Mouse (Mus musculus): ENCODE measurements around the gene Gm15557. TPM values are rescaled to one million over a fixed set of nuclear protein-coding genes. Genes with fewer than 3 reads are reported as not detected.

The Gm15557 gene
- polyA plus RNA-seq, 1 experiment, result not detected

DNA sequence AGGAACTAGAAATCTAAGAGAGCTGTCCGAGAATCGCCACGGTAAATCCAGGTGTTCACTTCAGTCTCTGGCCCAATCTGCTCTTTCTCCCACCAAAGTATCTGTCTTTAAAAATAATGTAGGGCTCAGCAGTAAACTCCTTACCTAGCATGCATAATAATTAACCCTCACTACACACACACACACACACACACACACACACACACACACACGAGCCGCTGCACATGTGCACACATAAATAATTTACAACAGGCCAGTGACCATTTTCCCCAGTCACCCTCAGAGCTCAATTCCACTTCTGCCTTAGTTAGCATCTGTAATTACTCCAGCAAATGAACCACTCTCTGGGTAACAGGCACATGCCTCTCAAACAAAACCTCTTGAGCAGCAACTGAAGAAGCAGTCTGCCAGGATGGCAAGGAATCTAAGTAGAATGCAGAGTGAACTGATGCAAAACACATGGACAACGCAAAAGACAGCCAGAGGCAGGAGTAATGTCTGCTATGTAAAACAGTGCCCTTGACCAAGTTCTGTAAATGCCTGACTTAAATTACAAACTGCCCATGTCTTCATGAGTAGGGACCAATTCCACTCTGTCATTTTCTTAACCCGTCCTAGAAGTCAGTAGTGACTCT lies 11.7 kb upstream of the Gm15557 start:
- H3K4me1 ChIP-seq (ENCODE audit: control insufficient read depth, insufficient read depth, low read length), result peaks cover 4% of the 10 kb centered on the region; the same call in 1 of the 2 replicates
- no peak overlapping the region for H3K4me3 ChIP-seq (ENCODE audit: insufficient read depth, low read depth, low read length)
- 62% methylated on average over 7 of the region's 7 CpGs for WGBS
- no peak overlapping the region for H3K27ac ChIP-seq (ENCODE audit: insufficient read depth, low read depth, low read length)
- TF ChIP-seq POLR2A (IDR thresholded peaks at IDR 0.05; ENCODE audit: insufficient read depth, low read depth, low read length) (no peak), CTCF (IDR thresholded peaks at IDR 0.05; ENCODE audit: insufficient read depth, low read depth, low read length) (no peak)

DNA sequence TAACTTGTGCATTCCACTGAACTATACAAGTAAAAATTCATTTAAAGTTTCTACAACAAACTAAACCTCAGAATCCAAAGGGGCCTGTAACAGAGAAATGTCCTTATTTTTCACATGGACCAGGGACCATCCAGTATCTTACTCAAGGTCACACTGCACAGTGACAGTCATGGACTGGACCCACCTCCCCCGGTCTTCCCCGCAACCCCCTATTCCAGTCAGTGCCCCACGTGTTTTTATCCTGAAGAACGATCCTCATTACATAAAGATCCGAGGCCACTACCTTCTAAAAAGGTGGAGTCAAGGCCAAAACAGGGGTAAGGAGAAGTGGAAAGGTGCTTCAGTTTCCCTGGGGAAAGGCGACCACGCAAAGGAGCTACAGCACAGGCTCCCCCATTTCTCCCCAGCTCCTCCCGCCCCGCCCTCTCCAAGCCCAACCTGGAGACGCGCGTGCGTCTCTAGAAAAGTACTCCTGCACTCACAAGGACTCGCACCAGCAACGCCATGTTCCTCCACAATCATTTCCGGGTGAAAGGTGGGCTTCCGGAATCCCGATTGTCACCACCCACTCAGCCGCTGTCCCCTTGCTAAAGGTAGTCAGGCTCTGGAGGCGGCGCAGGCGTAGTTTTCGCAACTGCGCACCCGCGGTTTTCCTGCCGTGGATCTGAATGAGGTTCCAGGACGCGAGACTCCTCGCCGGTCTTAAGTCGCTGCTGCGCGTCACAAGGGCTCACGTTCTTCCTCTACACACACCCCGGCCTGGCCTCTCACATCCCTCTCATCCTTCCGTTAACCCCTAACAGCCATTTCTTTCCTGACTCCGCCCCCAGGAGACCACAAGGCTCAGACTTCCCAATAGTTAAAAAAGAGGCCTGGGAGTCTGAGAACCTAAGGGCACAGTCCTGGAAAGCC lies 10.7 kb upstream of the Gm15557 start, which contains the start of gene Uqcc1:
TSS of gene Uqcc1 (minus strand) at position 780 of the 912 bp plus-strand sequence.
- Histone ChIP-seq H3K4me3 (ENCODE audit: insufficient read depth, low read depth, low read length) (peak within 1 kb of the TSS; percentile 60), H3K4me1 (ENCODE audit: control insufficient read depth, insufficient read depth, low read length) (peaks cover 4% of the 10 kb centered on the region; the same call in 1 of the 2 replicates), H3K27ac (ENCODE audit: insufficient read depth, low read depth, low read length) (peak within 1 kb of the TSS; percentile 50)
- WGBS, result under 1% methylated on average over 38 of the region's 38 CpGs
- TF ChIP-seq POLR2A (IDR thresholded peaks at IDR 0.05; ENCODE audit: insufficient read depth, low read depth, low read length) (peak; percentile 59), CTCF (IDR thresholded peaks at IDR 0.05; ENCODE audit: insufficient read depth, low read depth, low read length) (no peak)

DNA sequence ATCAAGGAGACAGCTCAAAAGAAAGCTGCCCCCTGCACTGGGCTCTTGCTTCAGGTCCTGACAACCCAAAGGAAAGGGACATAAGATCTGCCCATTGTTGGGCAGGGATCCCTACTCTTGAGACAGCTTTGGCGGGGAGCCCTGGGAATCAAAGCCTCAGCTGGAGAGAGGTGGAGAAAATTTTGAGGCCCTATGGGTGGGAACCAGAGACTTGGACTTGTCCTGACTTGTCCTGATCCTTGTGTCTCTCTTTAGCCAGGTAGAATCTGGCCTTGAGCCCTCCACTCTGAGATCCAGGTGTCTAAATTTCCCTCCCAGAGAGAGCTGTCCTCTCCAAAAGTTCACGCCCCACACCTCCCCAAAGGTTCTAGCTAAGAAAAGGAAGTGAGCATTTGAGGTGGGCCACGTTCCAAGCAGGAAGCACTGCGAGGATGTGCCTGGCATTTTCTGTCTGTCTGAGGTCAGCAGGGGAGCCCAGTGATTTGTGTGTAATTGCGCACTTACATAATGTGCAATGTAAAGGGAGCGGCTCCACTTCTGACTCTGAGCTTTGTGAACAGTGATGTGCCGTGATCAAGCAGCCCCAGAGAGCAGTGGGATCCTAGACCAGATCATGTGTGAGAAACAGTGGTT lies 515 bp upstream of the Gm15557 start:
- H3K4me3 ChIP-seq (ENCODE audit: insufficient read depth, low read depth, low read length), result no peak overlapping the region
- peaks cover 8% of the 10 kb centered on the region for H3K4me1 ChIP-seq (ENCODE audit: control insufficient read depth, insufficient read depth, low read length)
- no peak overlapping the region for H3K27ac ChIP-seq (ENCODE audit: insufficient read depth, low read depth, low read length)
- 81% methylated on average over 7 of the region's 7 CpGs for WGBS
- TF ChIP-seq POLR2A (IDR thresholded peaks at IDR 0.05; ENCODE audit: insufficient read depth, low read depth, low read length), result no peak
- TF ChIP-seq CTCF (IDR thresholded peaks at IDR 0.05; ENCODE audit: insufficient read depth, low read depth, low read length), result no peak

DNA sequence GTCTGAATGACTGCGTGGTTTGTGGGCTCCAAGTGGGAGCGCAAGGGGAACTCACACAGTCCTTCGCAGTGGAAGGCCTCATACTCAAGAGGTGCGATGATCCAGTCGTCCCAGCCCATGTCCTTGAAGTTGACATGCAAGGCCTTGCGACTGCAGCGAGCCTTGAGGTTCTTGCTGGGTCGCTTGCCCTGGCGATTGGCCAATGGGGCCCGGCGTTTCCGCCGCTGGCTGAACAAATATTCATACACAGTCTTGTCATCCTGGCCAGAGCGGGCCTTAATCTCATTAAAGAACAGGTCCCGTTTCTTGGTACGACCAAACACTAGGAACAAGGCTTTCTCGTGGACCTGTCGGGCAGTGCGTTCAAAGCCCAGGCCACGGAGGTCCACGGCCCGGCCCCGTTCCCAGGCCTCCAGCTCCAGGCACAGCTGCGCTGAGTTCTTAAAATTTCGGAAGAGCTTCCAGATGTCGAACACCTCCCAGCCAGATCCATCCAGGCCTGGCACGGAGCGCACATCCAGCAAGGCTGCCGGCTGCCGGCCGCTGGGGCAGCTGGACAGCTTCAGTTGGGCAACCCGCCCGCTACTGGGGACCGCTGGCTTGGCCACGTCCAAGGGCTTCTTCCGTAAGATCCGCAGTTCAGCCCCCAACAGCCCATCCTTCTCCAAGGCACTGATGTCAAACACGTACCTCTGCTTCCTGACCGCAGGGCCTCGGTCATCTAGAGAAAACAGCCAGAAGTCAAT lies 1.3 kb downstream of the Gm15557 start:
- TF ChIP-seq CTCF (IDR thresholded peaks at IDR 0.05; ENCODE audit: insufficient read depth, low read depth, low read length) (no peak), POLR2A (IDR thresholded peaks at IDR 0.05; ENCODE audit: insufficient read depth, low read depth, low read length) (no peak)

DNA sequence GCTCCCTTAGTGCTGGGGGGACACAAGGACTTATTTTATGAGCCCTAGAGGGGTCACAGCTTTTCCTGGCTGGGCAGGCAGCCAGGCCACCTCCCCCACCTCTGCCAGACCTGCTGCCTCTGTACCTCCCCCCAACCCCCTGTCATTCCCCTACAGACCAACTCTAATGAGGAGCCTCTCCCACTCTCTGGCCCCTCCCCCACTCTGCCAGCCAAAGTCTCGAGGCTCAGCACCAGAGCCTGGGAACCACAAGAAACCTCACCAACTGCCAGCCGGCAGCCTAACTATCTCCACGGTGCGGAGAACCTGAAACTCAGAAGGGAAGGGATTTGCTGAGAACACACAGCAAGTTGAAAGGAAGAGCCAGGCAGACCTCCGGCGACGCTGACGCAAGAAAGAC lies 2.9 kb downstream of the Gm15557 start:
- Histone ChIP-seq H3K27ac (ENCODE audit: insufficient read depth, low read depth, low read length) (no peak overlapping the region), H3K4me3 (ENCODE audit: insufficient read depth, low read depth, low read length) (no peak overlapping the region), H3K4me1 (ENCODE audit: control insufficient read depth, insufficient read depth, low read length) (peaks cover 10% of the 10 kb centered on the region)
- no peak for TF ChIP-seq CTCF (IDR thresholded peaks at IDR 0.05; ENCODE audit: insufficient read depth, low read depth, low read length)
- WGBS, result 11% methylated on average over 8 of the region's 8 CpGs

More for the DNA sequence above, 1.3 kb downstream of the Gm15557 start:
- WGBS, result 89% methylated on average over 40 of the region's 40 CpGs
- no peak overlapping the region for H3K27ac ChIP-seq (ENCODE audit: insufficient read depth, low read depth, low read length)
- peaks cover 10% of the 10 kb centered on the region for H3K4me1 ChIP-seq (ENCODE audit: control insufficient read depth, insufficient read depth, low read length)
- H3K4me3 ChIP-seq (ENCODE audit: insufficient read depth, low read depth, low read length), result no peak overlapping the region

DNA sequence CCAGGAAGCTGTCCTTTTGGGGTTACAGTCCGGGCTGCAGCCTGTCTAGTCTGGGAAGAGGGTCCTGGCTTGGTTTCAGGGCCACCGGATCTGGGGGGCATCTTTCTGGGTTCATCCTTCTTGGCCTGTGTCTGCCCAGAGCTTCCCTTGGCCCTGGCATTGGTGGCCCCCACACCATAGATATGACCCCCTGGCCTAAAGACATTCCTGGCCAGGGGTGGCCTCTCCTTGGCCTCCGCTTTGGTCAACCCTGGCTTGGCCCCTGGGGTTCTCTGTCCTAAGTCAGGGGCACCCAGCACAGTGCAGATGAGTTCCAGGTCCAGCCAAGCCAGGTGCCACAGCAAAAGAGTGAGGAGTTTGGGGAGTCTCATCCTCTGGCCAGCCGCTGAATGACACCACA lies 4.2 kb downstream of the Gm15557 start:
- H3K27ac ChIP-seq (ENCODE audit: insufficient read depth, low read depth, low read length), result no peak overlapping the region
- peaks cover 15% of the 10 kb centered on the region for H3K4me1 ChIP-seq (ENCODE audit: control insufficient read depth, insufficient read depth, low read length)
- TF ChIP-seq CTCF (IDR thresholded peaks at IDR 0.05; ENCODE audit: insufficient read depth, low read depth, low read length) (no peak), POLR2A (IDR thresholded peaks at IDR 0.05; ENCODE audit: insufficient read depth, low read depth, low read length) (no peak)
- H3K4me3 ChIP-seq (ENCODE audit: insufficient read depth, low read depth, low read length), result no peak overlapping the region
- 78% methylated on average over 4 of the region's 4 CpGs for WGBS

DNA sequence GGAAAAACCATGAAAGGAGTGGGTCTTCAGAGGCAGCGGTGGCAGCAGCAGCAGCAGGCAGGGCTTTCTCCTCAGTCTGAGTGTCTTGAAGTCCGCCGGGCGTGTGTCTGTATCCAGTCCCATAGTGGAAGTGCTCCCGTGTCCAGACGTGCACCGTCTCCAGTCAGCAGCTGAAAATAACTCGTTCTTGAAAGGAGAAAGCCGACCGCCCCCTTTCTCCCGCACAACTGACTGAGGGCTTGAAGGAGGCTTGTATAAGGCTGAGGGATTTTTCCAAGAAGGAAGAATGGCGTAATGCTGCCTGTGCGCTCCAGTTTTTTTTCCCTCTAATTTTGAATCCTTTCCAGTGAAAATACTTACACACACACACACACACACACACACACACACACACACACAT lies 4.6 kb downstream of the Gm15557 start, which contains the start of gene Gdf5:
TSS of gene Gdf5 (minus strand) at position 244 of the 400 bp plus-strand sequence.
- WGBS, result 9% methylated on average over 13 of the region's 13 CpGs
- Histone ChIP-seq H3K4me3 (ENCODE audit: insufficient read depth, low read depth, low read length) (no peak within 1 kb of the TSS; the same call in 1 of the 2 replicates), H3K27ac (ENCODE audit: insufficient read depth, low read depth, low read length) (no peak within 1 kb of the TSS), H3K4me1 (ENCODE audit: control insufficient read depth, insufficient read depth, low read length) (peaks cover 19% of the 10 kb centered on the region)
- TF ChIP-seq CTCF (IDR thresholded peaks at IDR 0.05; ENCODE audit: insufficient read depth, low read depth, low read length) (no peak), POLR2A (IDR thresholded peaks at IDR 0.05; ENCODE audit: insufficient read depth, low read depth, low read length) (no peak)

DNA sequence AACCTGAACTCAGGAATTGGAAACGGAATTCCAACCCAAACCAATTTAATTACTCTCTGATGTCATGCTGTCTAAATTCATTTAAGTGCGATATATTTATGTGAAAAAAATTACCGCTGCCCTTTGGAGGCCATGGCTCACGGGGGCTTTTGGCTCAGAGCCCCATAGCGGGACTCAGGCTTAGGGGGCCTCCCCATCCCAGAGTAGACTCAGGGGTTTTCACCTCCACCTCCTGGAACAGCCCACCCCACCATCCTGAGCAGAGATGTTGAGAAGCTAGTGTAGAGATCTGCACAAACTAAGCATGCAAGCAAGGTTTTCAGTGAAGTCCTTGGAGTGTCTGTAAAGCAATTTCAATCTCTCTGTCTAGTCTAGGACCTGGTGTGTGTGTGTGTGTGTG lies 5.1 kb downstream of the Gm15557 start:
- Histone ChIP-seq H3K27ac (ENCODE audit: insufficient read depth, low read depth, low read length) (no peak overlapping the region), H3K4me3 (ENCODE audit: insufficient read depth, low read depth, low read length) (no peak overlapping the region), H3K4me1 (ENCODE audit: control insufficient read depth, insufficient read depth, low read length) (peaks cover 20% of the 10 kb centered on the region)
- 47% methylated on average over 5 of the region's 5 CpGs for WGBS
- no peak for TF ChIP-seq CTCF (IDR thresholded peaks at IDR 0.05; ENCODE audit: insufficient read depth, low read depth, low read length)
- no peak for TF ChIP-seq POLR2A (IDR thresholded peaks at IDR 0.05; ENCODE audit: insufficient read depth, low read depth, low read length)
